Mouse (Mus musculus) olfactory bulb, adult 2 months (tissue): ENCODE measurements at regions not wholly inside any gene's neighbourhood (a gene's known extent, or its start where the extent isn't known, plus 50 kb on each side); places are given as distances from the start of the nearest gene placed in this dataset.

Source experiments
- H3K27ac ChIP-seq: fragments of 200-500 bp; 2 replicates; pipeline ENCODE4 v1.5.1; 2012; ENCODE audit warnings: low read depth, low read length; ENCODE audit not compliant: insufficient read depth
- H3K4me1 ChIP-seq: fragments of 200-500 bp; 2 replicates; pipeline ENCODE4 v1.6.1; 2012; ENCODE audit warnings: low read length; ENCODE audit not compliant: control insufficient read depth, insufficient read depth
- H3K4me3 ChIP-seq: fragments of 200-500 bp; 2 replicates; pipeline ENCODE4 v1.5.1; 2012; ENCODE audit warnings: mild to moderate bottlenecking, low read depth, low read length, moderate library complexity; ENCODE audit not compliant: insufficient read depth
- CTCF ChIP-seq: fragments of 200-500 bp; IDR thresholded peaks from 2 replicates; pipeline ENCODE4 v1.5.1; 2012; ENCODE audit warnings: low read depth, mild to moderate bottlenecking, low read length, moderate library complexity; ENCODE audit not compliant: insufficient read depth
- POLR2A ChIP-seq: fragments of 200-500 bp; IDR thresholded peaks from 2 replicates; pipeline ENCODE4 v1.6.1; 2012; ENCODE audit warnings: mild to moderate bottlenecking, low read depth, low read length, moderate library complexity; ENCODE audit not compliant: insufficient read depth
- WGBS: fragments of 180-500 bp; shearing (Covaris S2); methylation state at CpG from one replicate; pipeline ENCODE4 v1.1.7; 2018; 5-methylcytosine and 5-hydroxymethylcytosine counted together

GRCm38 (mm10) chr16:90621761-90622411, 105.3 kb downstream of the Mis18a start:
- Histone ChIP-seq H3K4me1 (peaks cover 12% of the 10 kb centered on the region), H3K4me3 (no peak overlapping the region), H3K27ac (no peak overlapping the region)
- TF ChIP-seq POLR2A (no peak), CTCF (no peak)
- WGBS, result 47% methylated on average over 13 of the region's 13 CpGs

DNA sequence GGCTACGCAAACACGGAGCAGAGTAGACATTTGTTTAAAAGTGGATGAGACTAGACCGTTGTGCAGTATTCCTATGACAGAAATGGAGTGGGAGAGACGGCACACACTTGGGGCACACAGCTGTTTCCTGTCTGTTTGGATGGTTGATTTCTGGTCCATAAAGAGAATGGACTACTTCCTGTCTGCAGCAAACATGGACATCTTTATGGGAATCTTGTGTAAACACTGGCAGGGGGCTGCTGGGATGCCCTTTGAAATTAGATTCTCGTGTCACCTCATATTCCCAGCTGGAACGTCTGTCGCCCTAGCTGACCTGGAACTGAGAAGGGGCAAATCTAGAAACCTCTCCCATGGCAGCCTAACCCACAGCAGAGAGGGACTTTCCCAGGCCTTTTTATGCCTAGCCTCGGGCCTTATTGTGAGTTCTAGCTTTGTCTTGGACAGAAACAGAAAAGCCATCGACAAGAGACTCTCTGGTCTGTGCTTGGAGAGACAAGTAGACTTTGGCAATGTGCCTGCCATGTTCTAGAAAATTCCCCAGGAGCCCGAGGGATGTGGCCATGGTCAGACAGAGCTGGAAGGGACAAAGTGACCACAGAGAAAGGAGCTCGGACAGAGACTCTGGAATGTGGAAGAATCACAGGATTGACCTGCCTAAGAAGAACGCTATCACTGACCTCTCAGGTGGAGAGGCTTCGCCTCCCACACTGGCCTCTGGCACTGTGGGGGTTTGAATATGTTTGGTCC, 107.5 kb downstream of the Mis18a start:
- Histone ChIP-seq H3K4me3 (no peak overlapping the region), H3K27ac (no peak overlapping the region), H3K4me1 (peaks cover 7% of the 10 kb centered on the region; the same call in 1 of the 2 replicates)
- no peak for TF ChIP-seq POLR2A
- no peak for TF ChIP-seq CTCF
- 83% methylated on average over 13 of the region's 13 CpGs for WGBS

- no peak overlapping the region for H3K4me3 ChIP-seq
- TF ChIP-seq CTCF (no peak), POLR2A (no peak)
- H3K27ac ChIP-seq, result no peak overlapping the region
- H3K4me1 ChIP-seq, result no peaks in the 10 kb centered on the region
- 93% methylated on average over 10 of the region's 10 CpGs for whole genome bisulfite sequencing
Measured at GRCm38 (mm10) chr16:90615791-90616190, 111.4 kb downstream of the Mis18a start.

GRCm38 (mm10) chr16:90614137-90614536, 113.1 kb downstream of the Mis18a start:
- no peak overlapping the region for H3K4me3 ChIP-seq
- no peaks in the 10 kb centered on the region; the same call in 1 of the 2 replicates for H3K4me1 ChIP-seq
- TF ChIP-seq POLR2A (no peak), CTCF (no peak)
- no peak overlapping the region for H3K27ac ChIP-seq
- WGBS, result 100% methylated on average over 1 of the region's 1 CpGs

DNA sequence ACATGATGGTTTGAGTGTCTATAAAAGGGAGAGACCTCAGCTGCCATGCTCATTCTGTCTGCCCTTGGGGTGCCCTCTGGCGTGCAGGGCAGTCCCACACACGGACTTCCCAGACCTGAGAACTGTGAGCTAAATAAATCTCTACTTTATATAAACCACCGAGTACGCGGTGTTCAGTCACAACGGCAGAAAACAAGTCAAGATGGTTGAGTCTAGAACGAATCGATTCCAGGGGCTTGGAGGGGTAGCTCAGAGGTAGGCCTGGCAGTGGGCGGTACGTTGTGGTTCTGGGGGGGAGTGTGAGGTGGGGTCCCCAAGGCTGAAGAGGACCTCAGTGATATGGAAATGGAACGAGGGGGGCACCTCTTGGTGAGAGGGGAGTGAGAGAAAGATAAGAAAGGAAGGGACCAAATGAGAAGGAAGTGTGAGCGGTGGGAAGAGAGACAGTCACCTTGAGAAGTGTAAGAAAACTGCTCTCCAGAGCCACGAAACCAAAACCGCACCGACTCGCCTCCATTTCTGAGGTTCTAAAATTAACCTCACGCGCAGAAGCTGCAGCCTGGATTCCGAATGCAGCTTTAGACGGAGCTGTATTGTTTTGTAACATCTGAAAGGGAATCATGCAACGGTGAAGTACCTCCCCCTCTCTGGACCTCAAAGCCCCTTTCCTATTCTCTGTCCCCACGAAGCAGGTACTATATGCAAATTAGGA, 117.0 kb downstream of the Mis18a start:
- TF ChIP-seq CTCF (no peak), POLR2A (no peak)
- Histone ChIP-seq H3K4me3 (no peak overlapping the region), H3K4me1 (no peaks in the 10 kb centered on the region; the same call in 1 of the 2 replicates), H3K27ac (no peak overlapping the region)
- 70% methylated on average over 22 of the region's 22 CpGs for WGBS

DNA sequence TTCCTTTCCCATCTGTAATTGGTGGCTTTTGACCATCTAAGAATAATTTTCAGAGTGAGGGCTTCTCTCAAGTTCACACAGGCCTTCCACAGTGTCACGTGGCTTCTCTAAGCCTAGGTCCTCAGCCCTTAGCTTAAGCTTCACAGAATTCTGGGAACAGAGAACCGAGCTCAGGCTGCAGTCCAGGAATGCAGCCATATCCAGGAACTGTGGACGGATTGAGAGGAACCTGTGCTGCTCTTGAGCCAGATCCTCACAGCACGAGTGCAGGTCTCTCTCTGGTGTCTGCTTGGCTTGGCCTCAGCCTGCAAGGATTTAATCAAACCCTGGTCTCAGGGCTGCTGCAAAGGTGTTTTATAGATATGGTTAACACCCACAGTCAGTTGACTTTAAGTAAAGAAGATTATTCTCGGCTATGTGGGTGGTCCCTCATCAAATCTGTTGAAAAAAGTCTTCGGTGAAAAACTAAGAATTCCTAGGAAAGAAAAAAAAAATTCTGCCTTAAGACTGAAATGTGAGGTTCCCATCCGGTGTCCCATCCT, 127.8 kb downstream of the Mis18a start:
- H3K27ac ChIP-seq, result no peak overlapping the region

GRCm38 (mm10) chr16:90598727-90599126, 128.5 kb downstream of the Mis18a start:
- Histone ChIP-seq H3K4me1 (no peaks in the 10 kb centered on the region), H3K27ac (no peak overlapping the region), H3K4me3 (no peak overlapping the region)
- WGBS, result 86% methylated on average over 7 of the region's 7 CpGs
- no peak for TF ChIP-seq POLR2A
- TF ChIP-seq CTCF, result no peak

More for the DNA sequence above, 127.8 kb downstream of the Mis18a start:
- Histone ChIP-seq H3K4me1 (no peaks in the 10 kb centered on the region), H3K4me3 (no peak overlapping the region)
- TF ChIP-seq CTCF (no peak), POLR2A (no peak)
- 80% methylated on average over 7 of the region's 7 CpGs for whole genome bisulfite sequencing

- 66% methylated on average over 6 of the region's 6 CpGs for WGBS
- no peak overlapping the region for H3K4me3 ChIP-seq
- no peak for TF ChIP-seq CTCF
- no peak for TF ChIP-seq POLR2A
- no peaks in the 10 kb centered on the region; the same call in 1 of the 2 replicates for H3K4me1 ChIP-seq
- H3K27ac ChIP-seq, result no peak overlapping the region
Measured at GRCm38 (mm10) chr16:90592721-90593481, 134.3 kb downstream of the Mis18a start.
